In the genomic region with DNA sequence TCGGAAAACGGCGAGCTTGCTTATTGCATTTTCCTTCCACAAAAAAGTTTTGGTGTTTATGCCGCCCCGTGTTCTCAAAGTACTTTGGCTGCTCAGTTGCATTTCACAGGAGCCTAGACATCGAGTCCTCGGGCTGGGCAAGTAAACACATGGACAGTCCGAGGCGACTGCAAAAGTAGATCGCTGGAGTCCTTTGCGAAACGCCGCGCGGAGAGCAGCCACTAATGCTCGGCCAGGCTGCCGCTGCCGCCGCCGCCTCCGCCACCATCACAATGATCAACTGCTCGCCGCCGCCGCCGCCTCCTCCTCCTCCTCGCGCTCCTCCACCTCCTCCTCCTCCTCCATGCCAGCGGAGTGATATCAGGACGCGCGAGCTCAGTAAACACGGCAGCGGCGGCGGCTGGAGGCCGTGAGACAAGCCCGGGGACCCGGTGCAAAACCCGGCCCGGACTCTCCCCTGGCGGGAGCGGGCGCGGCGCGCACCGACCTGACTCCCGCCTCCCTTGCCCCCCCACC, we compare ENCODE assay signal across 8 mouse cellular contexts. TPM values are rescaled to one million over a fixed set of nuclear protein-coding genes. Genes with fewer than 3 reads are reported as not detected.
DNase-seq lines count a peak whose midpoint lies in the region; ATAC-seq and TF ChIP-seq lines count a peak whose summit lies in the region.

A gene (minus strand): TSS at position 441 of the 516 bp plus-strand sequence.

- no peaks in the 10 kb centered on the region for H3K27me3 ChIP-seq in MEL (ENCODE audit: control insufficient read depth in 1 of 2, insufficient read depth in 2 of 2, low read length in 2 of 2)
- no peaks in the 10 kb centered on the region for H3K27me3 ChIP-seq in forebrain, embryonic 15.5 days
- H3K27me3 ChIP-seq in neural tube, embryonic 15.5 days (replicated peaks): no peaks in the 10 kb centered on the region

- H3K27ac ChIP-seq in MEL (ENCODE audit: control insufficient read depth, low read depth, low read length): peak within 1 kb of the TSS; percentile 72
- peak within 1 kb of the TSS; percentile 100 for H3K27ac ChIP-seq in forebrain, embryonic 15.5 days (replicated peaks)
- H3K27ac ChIP-seq in neural tube, embryonic 15.5 days (replicated peaks): peak within 1 kb of the TSS; percentile 100

- peak within 1 kb of the TSS; percentile 87 for H3K4me2 ChIP-seq in forebrain, embryonic 15.5 days (replicated peaks)
- peak within 1 kb of the TSS; percentile 88 for H3K4me2 ChIP-seq in neural tube, embryonic 15.5 days

- peak; percentile 40 for ATAC-seq in forebrain, embryonic 15.5 days (replicated peaks)
- ATAC-seq in neural tube, embryonic 15.5 days (ENCODE audit: low FRiP score): peak; percentile 29

- TF ChIP-seq CTCF in MEL (IDR thresholded peaks at IDR 0.05 in 2 of 3, conservative IDR thresholded peaks at IDR 0.05 in 1 of 3; ENCODE audit: control insufficient read depth in 1 of 3, insufficient read depth in 1 of 3, low read depth in 2 of 3, low read length in 3 of 3, poor library complexity in 1 of 3, severe bottlenecking in 1 of 3): no peak
- TF ChIP-seq CTCF in lung, adult 2 months (IDR thresholded peaks at IDR 0.05; ENCODE audit: insufficient read depth, low read length): no peak

- intact Hi-C loops in heart, postnatal 25 days (cut with DNase I): loop anchor here (1.0 to 5.0 kb wide), 4 partner anchors 58 to 402 kb away; no protein-coding TSS in a partner anchor

- no peaks in the 10 kb centered on the region for H3K9me3 ChIP-seq in MEL (replicated peaks; ENCODE audit: insufficient read depth, low read length)
- H3K9me3 ChIP-seq in forebrain, embryonic 15.5 days: no peaks in the 10 kb centered on the region
- H3K9me3 ChIP-seq in neural tube, embryonic 15.5 days (replicated peaks): no peaks in the 10 kb centered on the region

- H3K9ac ChIP-seq in MEL (ENCODE audit: control insufficient read depth, low read depth, low read length, poor library complexity, severe bottlenecking): peak within 1 kb of the TSS; percentile 97
- peak within 1 kb of the TSS; percentile 91 for H3K9ac ChIP-seq in forebrain, embryonic 15.5 days (replicated peaks)
- H3K9ac ChIP-seq in neural tube, embryonic 15.5 days (replicated peaks): peak within 1 kb of the TSS; percentile 87

- under 1% methylated on average over 43 of the region's 49 CpGs for WGBS in forebrain, embryonic 15.5 days
- WGBS in lung, adult 2 months: 1% methylated on average over 45 of the region's 49 CpGs
- under 1% methylated on average over 42 of the region's 49 CpGs for WGBS in neural tube, embryonic 15.5 days

- peak within 1 kb of the TSS; percentile 86 to 99 for H3K4me3 ChIP-seq in MEL (ENCODE audit: control insufficient read depth in 1 of 2, insufficient read depth in 1 of 2, low read depth in 2 of 2, low read length in 2 of 2)
- peak within 1 kb of the TSS; percentile 64 for H3K4me3 ChIP-seq in forebrain, embryonic 15.5 days
- H3K4me3 ChIP-seq in lung, adult 2 months (replicated peaks; ENCODE audit: extremely low read depth, low read depth, low read length): peak within 1 kb of the TSS; percentile 95
- H3K4me3 ChIP-seq in neural tube, embryonic 15.5 days (replicated peaks): peak within 1 kb of the TSS; percentile 86

- peaks cover 13% of the 10 kb centered on the region; the same call in 1 of the 2 replicates for H3K79me2 ChIP-seq in MEL (ENCODE audit: control insufficient read depth, insufficient read depth, low read length, poor library complexity)

- DNase-seq in MEL (ENCODE audit: low read depth, low spot score): peak; percentile 96
- peak; percentile 93 for DNase-seq in cerebellum, adult 11-12 months
- DNase-seq in heart, postnatal 25 days (ENCODE audit: low spot score): peak; percentile 84
- DNase-seq in layer of hippocampus, adult 18-20 months (ENCODE audit: low spot score in 2 of 2): peak; percentile 56 to 82
- peak; percentile 88 for DNase-seq in lung, adult 2 months
- DNase-seq in testis, postnatal 10 days (ENCODE audit: low spot score): peak; percentile 93

- no peak for TF ChIP-seq RAD21 in MEL (IDR thresholded peaks at IDR 0.05; ENCODE audit: low read depth, low read length)

- H3K4me1 ChIP-seq in MEL (ENCODE audit: control insufficient read depth in 1 of 2, insufficient read depth in 2 of 2, low read length in 2 of 2): peaks cover 0 to 4% of the 10 kb centered on the region in 2 experiments; a peak in 1 of 4 replicates
- H3K4me1 ChIP-seq in forebrain, embryonic 15.5 days: peaks cover 12% of the 10 kb centered on the region; the same call in 1 of the 2 replicates
- no peaks in the 10 kb centered on the region for H3K4me1 ChIP-seq in lung, adult 2 months (ENCODE audit: control insufficient read depth, insufficient read depth, low read length)
- peaks cover 16% of the 10 kb centered on the region for H3K4me1 ChIP-seq in neural tube, embryonic 15.5 days

- H3K36me3 ChIP-seq in MEL (ENCODE audit: control insufficient read depth in 1 of 2, insufficient read depth in 2 of 2, low read length in 2 of 2): 0 out of 4 replicates have a peak, but pooled peaks cover 0 to 2% of the 10 kb centered on the region in 2 experiments
- no peaks in the 10 kb centered on the region for H3K36me3 ChIP-seq in forebrain, embryonic 15.5 days
- H3K36me3 ChIP-seq in neural tube, embryonic 15.5 days: no peaks in the 10 kb centered on the region

- TF ChIP-seq EP300 in MEL (IDR thresholded peaks at IDR 0.05; ENCODE audit: low read depth in 1 of 2, low read length in 2 of 2): peak in 1 of 2 experiments; percentile 51; a peak in 2 of 4 replicates

- TF ChIP-seq POLR2A in MEL (IDR thresholded peaks at IDR 0.05; ENCODE audit: control insufficient read depth in 1 of 2, insufficient read depth in 1 of 2, low read depth in 1 of 2, low read length in 2 of 2, poor library complexity in 1 of 2): peak in 1 of 2 experiments; percentile 76; a peak in 2 of 4 replicates
- peak; percentile 85 for TF ChIP-seq POLR2A in lung, adult 2 months (IDR thresholded peaks at IDR 0.05; ENCODE audit: borderline replicate concordance, extremely low read depth, low read depth, low read length)

TF ChIP-seq in MEL, 35 proteins besides CTCF, POLR2A, EP300 and RAD21:
- TF ChIP-seq ETS1 (IDR thresholded peaks at IDR 0.05; ENCODE audit: low read depth, low read length) (peak; percentile 54; the same call in 1 of the 2 replicates), MAX (IDR thresholded peaks at IDR 0.05; ENCODE audit: low read length) (peak; percentile 13; the same call in 1 of the 2 replicates), MXI1 (IDR thresholded peaks at IDR 0.05; ENCODE audit: low read depth, low read length) (peak; percentile 80), USF1 (IDR thresholded peaks at IDR 0.05; ENCODE audit: low read depth, low read length) (no peak), ELF1 (IDR thresholded peaks at IDR 0.05; ENCODE audit: low read depth, low read length) (peak; percentile 57; the same call in 1 of the 2 replicates), NELFE (IDR thresholded peaks at IDR 0.05; ENCODE audit: low read depth, low read length) (peak; percentile 51; the same call in 1 of the 2 replicates), MAZ (IDR thresholded peaks at IDR 0.05; ENCODE audit: low read depth, low read length) (peak; percentile 93; the same call in 1 of the 2 replicates), HCFC1 (IDR thresholded peaks at IDR 0.05; ENCODE audit: low read depth, low read length) (peak; percentile 75), SIN3A (IDR thresholded peaks at IDR 0.05; ENCODE audit: low read length) (peak; percentile 84), UBTF (IDR thresholded peaks at IDR 0.05; ENCODE audit: borderline replicate concordance, insufficient read depth, low read depth, low read length) (no peak), TBP (IDR thresholded peaks at IDR 0.05; ENCODE audit: low read depth, low read length) (0 out of 2 replicates have a peak, but pooled peaks have one; percentile 0), ZMIZ1 (IDR thresholded peaks at IDR 0.05; ENCODE audit: low read depth, low read length) (peak; percentile 45; the same call in 1 of the 2 replicates), POLR2AphosphoS2 (IDR thresholded peaks at IDR 0.05; ENCODE audit: low read length) (no peak; the same call in 1 of the 2 replicates), CHD1 (IDR thresholded peaks at IDR 0.05; ENCODE audit: low read depth, low read length) (0 out of 2 replicates have a peak, but pooled peaks have one; percentile 87), TCF12 (IDR thresholded peaks at IDR 0.05; ENCODE audit: low read depth, low read length) (peak; percentile 64)

RNA-seq across cellular contexts. Expression of the gene that starts here (rescaled TPM):
- 2.0 and 2.6 TPM in 2 replicates for total RNA-seq in MEL (2012; rRNA removed)
- polyA plus RNA-seq in MEL (2012; ENCODE audit: insufficient read depth in 1 of 2, insufficient read length in 2 of 2, low read depth in 1 of 2, low replicate concordance in 2 of 2, missing spikeins in 1 of 2): 1 to 10 TPM in 1 of 2 experiments, not detected in 1; 4.1 TPM
- polyA plus RNA-seq in forebrain, embryonic 15.5 days (2015; fragmentation: Nextera tagmentation; extraction: Ambion mirVana): 4.9 and 5.3 TPM in 2 replicates
- total RNA-seq in heart, postnatal 25 days (2021): 1 to 10 TPM; 2.5 to 4.4 TPM
- 1 to 10 TPM; 7.8 TPM for total RNA-seq in layer of hippocampus, adult 18-20 months (2021)
- 9.1 and 11.2 TPM in 2 replicates for polyA plus RNA-seq in lung, adult 2 months (2012; rRNA removed)
- 7.6 and 8.3 TPM in 2 replicates for polyA plus RNA-seq in neural tube, embryonic 15.5 days (2015; fragmentation: Nextera tagmentation; extraction: Ambion mirVana)

Comparison
In these comparisons a context has a peak if more than half of its experiments do, and no peak if none do; other contexts are left out.
1. Peak in every context shown above with its lines: DNase-seq, ATAC-seq, H3K4me3 ChIP-seq and H3K27ac ChIP-seq.